Mouse (Mus musculus) limb, embryonic 10.5 days (tissue): ENCODE data around the gene Olfr60. TPM values are rescaled to one million over a fixed set of nuclear protein-coding genes. Genes with fewer than 3 reads are reported as not detected.

Source experiments
- polyA plus RNA-seq: library from polyadenylated mRNA; unstranded; fragments of >200 nt; fragmentation: Nextera tagmentation; extraction: Ambion mirVana; gene quantifications from 2 replicates; pipeline ENCODE4 v1.2.1, GENCODE M21; 2016

The Olfr60 gene
- polyA plus RNA-seq, 1 experiment from 2014 or later, result not detected

Other genes with a start within 250 kb of the Olfr60 start
- 19.2 and 23.7 TPM in 2 replicates for gene Paox, start 245.9 kb downstream of the Olfr60 start, polyA plus RNA-seq
- 174 and 178 TPM in 2 replicates for gene Echs1, start 245.2 kb downstream of the Olfr60 start, polyA plus RNA-seq
- gene Mtg1, start 224.1 kb downstream of the Olfr60 start, polyA plus RNA-seq, result 29.5 and 31.9 TPM in 2 replicates
- not detected in 2 replicates for gene Sprn, start 206.8 kb downstream of the Olfr60 start, polyA plus RNA-seq
- not detected in 2 replicates for gene Olfr522, start 196.9 kb downstream of the Olfr60 start, polyA plus RNA-seq
- gene Olfr523, start 188.5 kb downstream of the Olfr60 start, polyA plus RNA-seq, result not detected in 2 replicates
- not detected in 2 replicates for gene Olfr524, start 155.7 kb downstream of the Olfr60 start, polyA plus RNA-seq
- 0.04 TPM in 1 of 2 replicates, not detected in the other for gene Cd163l1, start 143.4 kb downstream of the Olfr60 start, polyA plus RNA-seq
- not detected in 2 replicates for gene 5830411N06Rik, start 114.4 kb downstream of the Olfr60 start, polyA plus RNA-seq
- not detected in 2 replicates for gene Olfr525, start 40.8 kb downstream of the Olfr60 start, polyA plus RNA-seq
- not detected in 2 replicates for gene Olfr527, start 27.7 kb downstream of the Olfr60 start, polyA plus RNA-seq
- not detected in 2 replicates for gene Olfr530, start 14.7 kb upstream of the Olfr60 start, polyA plus RNA-seq
- gene Olfr531, start 41.2 kb upstream of the Olfr60 start, polyA plus RNA-seq, result not detected in 2 replicates
- not detected in 2 replicates for gene Olfr532, start 60.0 kb upstream of the Olfr60 start, polyA plus RNA-seq
- not detected in 2 replicates for gene Olfr533, start 101.7 kb upstream of the Olfr60 start, polyA plus RNA-seq
- not detected in 2 replicates for gene Olfr535, start 122.5 kb upstream of the Olfr60 start, polyA plus RNA-seq
- gene Olfr536, start 145.7 kb upstream of the Olfr60 start, polyA plus RNA-seq, result not detected in 2 replicates
- not detected in 2 replicates for gene Olfr538, start 206.2 kb upstream of the Olfr60 start, polyA plus RNA-seq
- gene Olfr46, start 239.6 kb upstream of the Olfr60 start, polyA plus RNA-seq, result not detected in 2 replicates